Mouse (Mus musculus): ENCODE results near the gene Gm49378.

GRCm38 (mm10) chr14:55580731-55581130 lies 57.0 kb downstream of the Gm49378 start:
- TF ChIP-seq CTCF (IDR thresholded peaks at IDR 0.05; ENCODE audit: low read depth) (no peak), EP300 (optimal IDR thresholded peaks at IDR 0.05) (no peak)
